Mouse (Mus musculus) naive thymus-derived CD4-positive, alpha-beta T cell, adult 2 months (primary cell): ENCODE data around the gene Cdc42se1.

ENCODE experiments used
- DNase-seq: peaks from one replicate; pipeline ENCODE4 v3.0.0-alpha.2; 2011; ENCODE audit warnings: low read depth

Cdc42se1 gene

DNA sequence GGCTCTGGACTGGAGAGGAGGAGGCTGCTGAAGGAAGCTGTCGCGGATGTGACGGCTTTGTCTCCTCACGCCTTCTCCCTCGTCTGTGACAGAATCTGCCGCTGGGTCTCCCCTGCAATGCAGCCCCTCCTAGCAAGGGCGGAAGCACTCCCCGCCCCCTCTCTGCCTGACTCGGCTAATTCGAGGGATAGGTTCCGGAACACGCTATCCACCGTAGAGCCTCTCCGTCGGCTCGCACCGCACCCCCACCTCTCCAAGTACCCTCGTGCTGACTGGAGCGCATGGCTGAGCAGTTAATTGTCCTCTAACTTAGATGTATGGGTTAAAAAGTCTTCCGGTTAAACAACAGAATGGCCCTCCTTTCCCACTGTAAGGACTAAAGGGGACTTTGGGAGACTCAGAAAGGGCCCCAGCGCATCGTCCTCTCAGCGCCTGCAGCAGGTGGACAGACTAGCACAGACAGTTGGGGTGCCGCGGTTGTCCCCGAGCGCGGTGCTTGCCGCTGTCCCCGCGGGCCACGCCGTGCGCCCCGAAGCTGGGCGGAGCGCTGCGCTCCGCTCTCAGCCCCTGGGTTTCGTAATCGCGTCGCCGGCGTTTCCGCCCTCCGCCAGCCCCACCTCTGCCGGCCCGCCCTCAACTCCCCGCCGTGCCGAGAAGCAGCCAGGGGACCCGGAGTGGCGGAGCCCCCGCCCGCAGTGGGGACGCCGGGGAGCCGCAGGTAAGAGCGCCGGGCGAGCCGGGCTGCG is at the start of gene Cdc42se1:
Gene Cdc42se1 (plus strand): TSS at position 585 of the 746 bp plus-strand sequence.
- peak; percentile 87 for DNase-seq

- DNase-seq: no peak
Measured at GRCm38 (mm10) chr3:95178948-95179347, 49.6 kb upstream of the Cdc42se1 start.

DNA sequence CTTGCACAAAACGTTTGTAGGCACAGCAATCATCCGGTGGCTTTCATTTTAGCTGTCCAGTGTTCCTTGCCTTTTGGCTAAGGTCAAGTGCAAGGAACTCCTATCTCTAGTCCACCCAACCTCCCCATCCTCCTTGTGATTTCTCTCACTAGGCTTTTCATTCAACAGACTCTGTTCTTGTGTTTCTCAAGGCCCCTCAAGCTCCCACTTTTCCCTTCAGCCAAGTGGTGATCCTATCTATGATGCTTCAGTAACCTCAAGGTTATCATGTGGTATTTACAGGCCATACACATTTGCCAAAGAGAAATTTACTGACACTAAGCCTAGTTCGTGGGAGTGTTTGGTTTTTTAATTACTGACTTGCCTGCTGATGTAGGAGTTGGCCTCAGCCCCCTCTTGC is 48.6 kb upstream of the Cdc42se1 start:
- no peak for DNase-seq

- DNase-seq: no peak
Measured at GRCm38 (mm10) chr3:95181841-95182240, 46.7 kb upstream of the Cdc42se1 start.

GRCm38 (mm10) chr3:95184796-95185577 is 43.5 kb upstream of the Cdc42se1 start:
- DNase-seq: peak; percentile 60

- no peak for DNase-seq
Measured at GRCm38 (mm10) chr3:95186100-95186499, 42.4 kb upstream of the Cdc42se1 start.

GRCm38 (mm10) chr3:95186888-95187287 is 41.6 kb upstream of the Cdc42se1 start:
- no peak for DNase-seq

GRCm38 (mm10) chr3:95194721-95195135 is 33.8 kb upstream of the Cdc42se1 start:
- DNase-seq: no peak

DNA sequence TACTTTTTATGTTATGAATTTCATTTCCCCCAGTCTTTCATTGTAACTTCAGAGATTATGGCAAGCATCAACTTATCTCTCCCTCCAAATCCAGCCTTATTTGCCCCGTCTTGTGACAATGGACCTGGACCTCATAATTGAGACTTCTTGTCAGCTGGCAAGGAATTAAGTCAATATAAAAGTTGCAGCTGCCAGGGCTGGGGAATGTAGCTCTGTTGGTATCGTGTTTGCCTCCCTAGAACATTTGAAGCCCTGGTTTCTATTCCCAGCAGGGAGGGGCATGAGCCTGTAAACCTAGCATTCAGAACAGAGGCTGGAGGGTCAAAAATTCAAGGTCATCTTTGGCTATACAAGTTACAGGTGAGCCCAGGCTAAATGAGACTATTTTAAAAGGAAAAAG is 32.8 kb upstream of the Cdc42se1 start:
- no peak for DNase-seq

- DNase-seq: no peak
Measured at GRCm38 (mm10) chr3:95199101-95199500, 29.4 kb upstream of the Cdc42se1 start.

GRCm38 (mm10) chr3:95200132-95200531 is 28.4 kb upstream of the Cdc42se1 start:
- no peak for DNase-seq

DNA sequence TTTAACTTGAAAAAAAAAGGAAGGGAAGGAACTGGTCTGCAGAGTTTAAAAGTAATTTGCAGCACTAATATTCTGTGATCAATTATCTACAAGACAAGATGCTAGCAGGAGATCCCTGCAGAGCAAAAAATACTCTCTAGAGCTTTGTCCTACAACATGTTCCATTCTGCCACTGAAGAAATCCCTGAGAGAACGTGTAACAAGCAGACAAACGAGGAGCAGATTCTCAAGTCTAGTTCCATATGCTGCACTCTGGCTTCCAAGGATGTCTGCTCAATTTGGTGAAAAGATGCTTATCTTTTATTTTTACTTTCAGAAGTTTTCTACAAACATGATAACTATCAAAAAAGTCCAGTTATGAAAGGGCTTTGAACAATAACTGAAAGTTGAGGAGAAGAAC is 28.0 kb upstream of the Cdc42se1 start:
- no peak for DNase-seq

DNA sequence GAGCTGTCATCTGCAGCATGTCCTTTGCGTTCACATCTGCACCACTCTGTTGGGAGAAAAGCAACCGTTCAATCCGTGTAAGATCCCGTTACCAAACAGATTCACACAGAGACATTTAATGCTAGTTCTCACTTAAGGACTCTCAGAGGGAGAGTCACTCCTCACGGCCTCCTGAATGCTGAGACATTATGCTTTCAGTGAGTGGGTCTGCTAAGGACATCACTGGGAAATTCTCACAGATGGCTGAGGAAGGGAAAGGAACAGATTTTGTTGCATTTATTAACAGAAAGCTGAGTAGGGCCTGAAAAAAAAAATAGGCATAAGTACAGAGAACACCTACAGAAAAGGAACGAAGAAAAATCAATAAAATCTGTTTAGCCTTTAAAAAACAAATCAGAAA is 24.7 kb upstream of the Cdc42se1 start:
- no peak for DNase-seq

- no peak for DNase-seq
Measured at GRCm38 (mm10) chr3:95208286-95208685, 20.2 kb upstream of the Cdc42se1 start.

- no peak for DNase-seq
Measured at GRCm38 (mm10) chr3:95210585-95210984, 17.9 kb upstream of the Cdc42se1 start.

GRCm38 (mm10) chr3:95212889-95213608 is 15.5 kb upstream of the Cdc42se1 start:
- DNase-seq: peak; percentile 47

GRCm38 (mm10) chr3:95213609-95213975 is 14.9 kb upstream of the Cdc42se1 start:
- DNase-seq: no peak

DNA sequence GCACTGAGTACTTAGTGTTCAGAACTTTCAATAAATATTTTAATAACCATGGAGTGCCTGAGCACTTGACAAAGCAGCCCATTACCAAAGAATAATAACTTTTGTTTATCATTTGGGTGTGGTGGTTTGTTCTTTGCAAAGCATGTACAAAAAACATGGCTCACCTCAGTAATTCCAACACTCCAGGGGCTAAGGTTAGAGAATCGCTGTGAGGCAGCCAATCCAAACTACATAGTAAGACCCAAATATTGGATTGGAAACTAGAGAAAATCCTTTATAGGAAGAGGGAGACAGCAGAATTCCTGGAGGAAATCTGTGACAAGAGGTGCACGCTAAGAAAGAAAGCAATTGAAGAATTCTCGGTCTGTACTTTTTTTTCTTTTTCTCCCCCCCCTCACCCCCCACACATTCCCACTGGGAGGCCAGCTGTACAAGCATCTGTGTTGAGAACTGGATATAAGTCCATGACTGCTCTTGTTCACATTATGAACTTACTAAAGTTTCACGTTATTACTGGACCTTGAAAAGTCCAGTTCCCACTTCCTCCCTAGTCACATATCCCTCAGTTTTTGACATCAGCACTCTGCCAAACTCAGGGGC is 11.8 kb upstream of the Cdc42se1 start:
- DNase-seq: no peak

GRCm38 (mm10) chr3:95217255-95218134 is 11.0 kb upstream of the Cdc42se1 start, which contains the start of gene Gabpb2:
Gene Gabpb2 (minus strand): TSS chr3:95217916.
- DNase-seq: peak; percentile 94

DNA sequence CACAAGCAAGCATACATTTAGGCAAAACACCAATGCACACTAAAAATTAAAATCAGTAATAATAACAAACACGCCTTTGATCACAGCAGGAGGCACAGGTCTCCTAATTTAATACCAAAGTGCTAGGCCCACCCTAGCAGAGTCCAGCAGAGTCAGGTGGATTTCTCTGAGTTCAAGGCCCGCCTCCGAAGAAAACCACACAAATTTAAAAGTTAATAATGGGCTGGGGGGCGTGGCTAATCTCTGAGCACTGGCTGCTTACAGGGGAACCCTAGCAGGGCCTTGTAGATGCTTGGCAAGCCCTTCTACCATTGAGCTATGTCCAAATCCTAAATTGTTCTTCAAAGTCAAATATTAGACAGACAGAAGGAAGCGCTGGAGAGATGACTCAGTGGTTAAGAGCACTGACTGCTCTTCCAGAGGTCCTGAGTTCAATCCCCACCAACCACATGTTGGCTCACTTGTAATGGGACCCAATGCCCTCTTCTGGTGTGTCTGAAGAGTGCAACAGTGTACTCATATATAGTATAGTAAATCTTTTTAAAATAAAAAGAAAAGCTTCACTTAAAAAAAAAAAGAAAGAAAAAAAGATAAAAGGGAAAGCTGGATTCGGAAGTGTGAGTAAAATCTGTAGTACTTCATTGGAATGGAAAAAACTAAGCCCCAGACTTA is 9.9 kb upstream of the Cdc42se1 start:
- DNase-seq: no peak

DNA sequence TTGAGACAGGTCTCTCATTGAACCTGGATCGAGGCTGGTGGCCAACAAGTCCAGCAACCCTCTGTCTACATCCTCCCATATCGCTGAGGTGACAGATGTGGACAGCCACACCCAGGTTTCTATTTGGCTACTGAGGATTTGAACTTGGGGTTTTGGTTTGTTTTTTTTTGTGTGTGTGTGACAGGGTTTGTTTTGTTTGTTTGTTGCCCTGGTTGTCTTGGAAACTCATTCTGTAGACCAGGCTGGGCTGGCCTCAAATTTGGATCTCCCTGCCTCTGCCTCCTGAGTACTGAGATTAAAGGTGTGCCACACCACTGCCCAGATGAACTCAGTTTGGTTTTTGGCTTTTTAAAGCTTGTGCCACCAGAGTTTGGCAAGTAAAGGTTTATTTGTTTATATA is 5.5 kb upstream of the Cdc42se1 start:
- no peak for DNase-seq
